Comparison of ENCODE assay signal across 13 mouse cellular contexts in the genomic region with DNA sequence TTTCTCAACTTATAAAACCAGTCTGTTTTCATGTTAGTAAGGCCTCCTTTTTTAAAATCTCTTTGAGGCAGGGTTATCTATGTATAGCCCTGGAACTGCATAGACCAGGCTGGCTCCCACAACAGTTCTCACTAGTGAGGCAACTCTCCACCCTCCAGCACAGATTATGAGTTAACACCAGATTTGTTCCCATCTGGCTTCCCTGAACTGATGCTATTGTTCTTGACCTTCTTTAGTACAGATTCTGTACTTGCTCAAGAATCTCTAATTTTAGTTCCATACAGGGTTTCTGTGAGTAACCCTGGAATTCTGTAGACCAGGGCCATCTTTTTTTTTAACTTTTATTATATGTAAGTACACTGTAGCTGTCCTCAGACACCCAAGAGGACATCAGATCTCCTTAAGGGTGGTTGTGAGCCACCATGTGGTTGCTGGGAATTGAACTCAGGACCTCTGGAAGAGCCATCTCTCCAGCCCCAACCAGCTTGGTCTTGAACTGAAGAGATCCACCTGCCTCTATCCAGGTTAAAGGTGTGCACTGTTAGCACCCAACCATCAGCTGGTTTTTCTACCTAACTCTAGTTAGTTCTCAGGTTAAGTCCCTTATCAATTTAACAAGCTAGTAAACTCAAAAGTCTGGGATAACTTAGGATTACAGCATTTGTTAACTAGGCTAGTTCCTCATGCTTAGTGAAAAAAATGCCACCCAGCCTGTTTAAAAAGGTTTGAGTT. TPM values are rescaled to one million over a fixed set of nuclear protein-coding genes. Genes with fewer than 3 reads are reported as not detected.
DNase-seq lines count a peak whose midpoint lies in the region; ATAC-seq and TF ChIP-seq lines count a peak whose summit lies in the region.
"Had no signal": no experiment of that assay in that cellular context is flagged by ENCODE, and none has a peak within 500 bp of the region (broad histone marks: within the 10 kb centered on the region; RNA-seq: fewer than 3 reads in every experiment).

No protein-coding gene starts in this region.

- H3K36me3 ChIP-seq in hindbrain, embryonic 10.5 days: peaks cover 18% of the 10 kb centered on the region
- peaks cover 16% of the 10 kb centered on the region for H3K36me3 ChIP-seq in hindbrain, embryonic 12.5 days
- H3K36me3 ChIP-seq in ES-E14 (ENCODE audit: control insufficient read depth, insufficient read depth, low read length, poor library complexity, severe bottlenecking): peaks cover 17% of the 10 kb centered on the region
- H3K36me3 ChIP-seq in forebrain, embryonic 14.5 days (ENCODE audit: control insufficient read depth, insufficient read depth, low read length): peaks cover 21% of the 10 kb centered on the region

- DNase-seq in hindbrain, embryonic 10.5 days (ENCODE audit: low spot score): peak; percentile 8
- DNase-seq in 3134 (ENCODE audit: extremely low read depth, insufficient read length, low spot score) (peak; percentile 18), ES-E14 (ENCODE audit: low read depth, low spot score) (peak; percentile 39)
- DNase-seq in forebrain, embryonic 14.5 days (ENCODE audit: low spot score): peak; percentile 14
- DNase-seq in layer of hippocampus, postnatal 36 days: no peak
- DNase-seq in right cerebral cortex, adult 2 months (ENCODE audit: low spot score in 2 of 2): no peak
- DNase-seq: adrenal gland, postnatal 10 days; cerebellum, adult 8-10 months; kidney, postnatal 36 days; lung, adult 2 months had no signal

- no peak overlapping the region for H3K9ac ChIP-seq in hindbrain, embryonic 12.5 days
- H3K9ac ChIP-seq in ES-E14 (ENCODE audit: insufficient read depth, low read depth, low read length, poor library complexity, severe bottlenecking): no peak overlapping the region; the same call in 1 of the 2 replicates
- H3K9ac ChIP-seq in forebrain, embryonic 14.5 days (ENCODE audit: low read length): no peak overlapping the region

- no peak overlapping the region for H3K4me2 ChIP-seq in hindbrain, embryonic 12.5 days (replicated peaks)
- H3K4me2 ChIP-seq in forebrain, embryonic 14.5 days (ENCODE audit: low read length): peak overlapping the region; percentile 84; the same call in 1 of the 2 replicates

- ATAC-seq in hindbrain, embryonic 12.5 days (ENCODE audit: low FRiP score): no peak
- no peak for ATAC-seq in forebrain, embryonic 14.5 days
- ATAC-seq in CD4-positive, CD25-positive, alpha-beta regulatory T cell, adult 4 months: no peak

- H3K9me3 ChIP-seq in hindbrain, embryonic 10.5 days: no peaks in the 10 kb centered on the region
- H3K9me3 ChIP-seq in hindbrain, embryonic 12.5 days (replicated peaks): no peaks in the 10 kb centered on the region
- no peaks in the 10 kb centered on the region for H3K9me3 ChIP-seq in ES-E14 (ENCODE audit: control insufficient read depth, insufficient read depth, low read depth, low read length)
- no peaks in the 10 kb centered on the region for H3K9me3 ChIP-seq in forebrain, embryonic 14.5 days (replicated peaks; ENCODE audit: control insufficient read depth, low read length)

- 0 out of 2 replicates have a peak overlapping the region, but pooled peaks have one; percentile 9 for H3K4me3 ChIP-seq in hindbrain, embryonic 10.5 days
- H3K4me3 ChIP-seq in hindbrain, embryonic 12.5 days: no peak overlapping the region
- H3K4me3 ChIP-seq in ES-E14 (ENCODE audit: insufficient read depth in 1 of 2, low read depth in 1 of 2, low read length in 2 of 2, poor library complexity in 1 of 2, severe bottlenecking in 1 of 2): no peak overlapping the region
- no peak overlapping the region for H3K4me3 ChIP-seq in forebrain, embryonic 14.5 days (ENCODE audit: low read depth, low read length)
- H3K4me3 ChIP-seq: erythroblast, embryonic 14.5 days had no signal

- H3K4me1 ChIP-seq in hindbrain, embryonic 10.5 days (replicated peaks): peaks cover 17% of the 10 kb centered on the region
- H3K4me1 ChIP-seq in hindbrain, embryonic 12.5 days: peaks cover 15% of the 10 kb centered on the region
- H3K4me1 ChIP-seq in ES-E14 (ENCODE audit: control insufficient read depth in 2 of 2, insufficient read depth in 2 of 2, low read length in 2 of 2, poor library complexity in 1 of 2): no peaks in the 10 kb centered on the region
- H3K4me1 ChIP-seq in forebrain, embryonic 14.5 days (ENCODE audit: control insufficient read depth, insufficient read depth, low read length): peaks cover 6% of the 10 kb centered on the region

- H3K27ac ChIP-seq in hindbrain, embryonic 10.5 days: no peak overlapping the region
- no peak overlapping the region for H3K27ac ChIP-seq in hindbrain, embryonic 12.5 days
- H3K27ac ChIP-seq in ES-E14 (ENCODE audit: insufficient read depth, low read depth, low read length, poor library complexity, severe bottlenecking): no peak overlapping the region; the same call in 1 of the 2 replicates
- no peak overlapping the region for H3K27ac ChIP-seq in forebrain, embryonic 14.5 days (ENCODE audit: low read depth, low read length)

- in situ Hi-C loops in ES-E14 (cut with MboI; ENCODE audit: low sequenced_read_pairs in 2 of 2, unreplicated experiment in 2 of 2): no loop called here

- H3K27me3 ChIP-seq in hindbrain, embryonic 10.5 days (ENCODE audit: insufficient read depth, poor library complexity, severe bottlenecking): no peaks in the 10 kb centered on the region
- H3K27me3 ChIP-seq in hindbrain, embryonic 12.5 days: no peaks in the 10 kb centered on the region
- H3K27me3 ChIP-seq in forebrain, embryonic 14.5 days (replicated peaks; ENCODE audit: control insufficient read depth, insufficient read depth, low read length): no peaks in the 10 kb centered on the region

TF ChIP-seq in ES-E14, 5 proteins besides CTCF, POLR2A, EP300 and RAD21:
- TF ChIP-seq ZC3H11A (IDR thresholded peaks at IDR 0.05; ENCODE audit: borderline replicate concordance, low read depth, low read length): no peak
- TF ChIP-seq ZNF384 (IDR thresholded peaks at IDR 0.05; ENCODE audit: low read depth, low read length): no peak
- TF ChIP-seq CHD2 (IDR thresholded peaks at IDR 0.05; ENCODE audit: low read depth, low read length): no peak
- TF ChIP-seq MAFK (IDR thresholded peaks at IDR 0.05; ENCODE audit: insufficient read depth, low read depth, low read length): no peak
- no peak for TF ChIP-seq HCFC1 (IDR thresholded peaks at IDR 0.05; ENCODE audit: borderline replicate concordance, insufficient read depth, low read length)
TF ChIP-seq in ES-E14: peak in this region for 0.

RNA-seq across cellular contexts. Expression of gene Zfp949, which starts 28.3 kb away (rescaled TPM):
- polyA plus RNA-seq in hindbrain, embryonic 10.5 days (2016; fragmentation: Nextera tagmentation; extraction: Ambion mirVana): 7.6 and 9.0 TPM in 2 replicates
- polyA plus RNA-seq in hindbrain, embryonic 12.5 days (2016; fragmentation: Nextera tagmentation; extraction: Ambion mirVana): 15.9 and 16.5 TPM in 2 replicates
- 7.1 and 8.9 TPM in 2 replicates for total RNA-seq in ES-E14 (2012; rRNA removed)
- polyA plus RNA-seq in forebrain, embryonic 14.5 days (2014; fragmentation: Nextera tagmentation; extraction: Ambion mirVana): 11.8 and 14.8 TPM in 2 replicates
- polyA plus RNA-seq in CD4-positive, CD25-positive, alpha-beta regulatory T cell, adult 4 months (2017; shearing (Covaris generic)): 10 to 100 TPM; 15.4 to 16.7 TPM
- total RNA-seq in layer of hippocampus, postnatal 36 days (2021): 10 to 100 TPM; 22.4 to 24.7 TPM

RNA-seq across cellular contexts. Expression of gene Syncrip, which starts 37.2 kb away (rescaled TPM):
- 79.9 and 108 TPM in 2 replicates for polyA plus RNA-seq in hindbrain, embryonic 10.5 days (2016; fragmentation: Nextera tagmentation; extraction: Ambion mirVana)
- polyA plus RNA-seq in hindbrain, embryonic 12.5 days (2016; fragmentation: Nextera tagmentation; extraction: Ambion mirVana): 119 and 122 TPM in 2 replicates
- total RNA-seq in ES-E14 (2012; rRNA removed): 113 and 144 TPM in 2 replicates
- polyA plus RNA-seq in forebrain, embryonic 14.5 days (2014; fragmentation: Nextera tagmentation; extraction: Ambion mirVana): 139 and 157 TPM in 2 replicates
- 100 to 1,000 TPM in 1 of 2 experiments, 10 to 100 TPM in 1; 96.0 to 101 TPM for polyA plus RNA-seq in CD4-positive, CD25-positive, alpha-beta regulatory T cell, adult 4 months (2017; shearing (Covaris generic))
- 10 to 100 TPM; 69.5 to 70.8 TPM for total RNA-seq in layer of hippocampus, postnatal 36 days (2021)

Comparison
In these comparisons a context has a peak if more than half of its experiments do, and no peak if none do; other contexts are left out.
1. DNase-seq: peak in hindbrain, embryonic 10.5 days (single experiment), 3134 (single experiment), ES-E14 (single experiment) and forebrain, embryonic 14.5 days (single experiment); none in layer of hippocampus, postnatal 36 days (0 of 2) and right cerebral cortex, adult 2 months (0 of 2).